In the genomic region with DNA sequence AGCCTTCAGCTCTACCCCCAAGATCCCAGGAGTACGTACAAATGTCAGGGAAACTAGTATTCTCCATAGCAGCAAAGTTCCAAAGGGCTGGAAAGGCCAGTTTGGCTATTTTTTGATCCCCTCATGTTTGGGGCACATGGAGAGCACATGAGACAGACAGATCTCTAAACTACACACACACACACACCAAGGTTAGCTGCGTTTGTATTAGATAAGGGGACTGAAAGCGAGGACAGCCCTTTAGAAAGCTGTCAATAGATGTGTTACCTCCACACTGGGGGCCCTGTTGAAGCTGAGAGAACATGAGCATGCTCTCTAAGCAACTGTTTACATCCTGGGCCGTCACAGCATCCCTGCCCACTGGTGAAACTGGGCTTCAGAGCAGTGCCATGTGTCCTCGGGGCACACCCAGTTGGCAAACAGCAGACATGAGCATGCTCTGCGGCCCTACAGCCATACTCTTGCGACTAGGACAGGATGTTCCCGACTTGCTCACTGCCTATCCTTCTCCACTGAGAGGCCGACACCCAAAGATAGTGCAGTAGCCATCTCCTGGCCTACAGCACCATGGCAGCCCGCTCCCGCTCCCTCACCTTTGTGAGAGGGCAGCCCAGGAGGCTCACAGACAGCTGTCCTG, we compare ENCODE assay signal across 8 mouse cellular contexts. TPM values are rescaled to one million over a fixed set of nuclear protein-coding genes. Genes with fewer than 3 reads are reported as not detected.
DNase-seq lines count a peak whose midpoint lies in the region; ATAC-seq and TF ChIP-seq lines count a peak whose summit lies in the region.

No protein-coding gene starts in this region.

- no peak overlapping the region for H3K4me2 ChIP-seq in forebrain, postnatal 0 days (ENCODE audit: low read depth)

- H3K27me3 ChIP-seq in forebrain, postnatal 0 days (ENCODE audit: insufficient read depth, low read length), result no peaks in the 10 kb centered on the region

- no peaks in the 10 kb centered on the region for H3K36me3 ChIP-seq in forebrain, postnatal 0 days (ENCODE audit: insufficient read depth)

- no peak overlapping the region for H3K9ac ChIP-seq in forebrain, postnatal 0 days

- peak overlapping the region; percentile 88 for H3K27ac ChIP-seq in gastrocnemius, adult 2 months
- H3K27ac ChIP-seq in forebrain, postnatal 0 days (ENCODE audit: low read depth, low read length), result peak overlapping the region; percentile 51; the same call in 1 of the 2 replicates

- peaks cover 13% of the 10 kb centered on the region; the same call in 1 of the 2 replicates for H3K4me1 ChIP-seq in forebrain, postnatal 0 days (ENCODE audit: insufficient read depth)

- H3K4me3 ChIP-seq in gastrocnemius, adult 2 months, result no peak overlapping the region
- H3K4me3 ChIP-seq in forebrain, postnatal 0 days (ENCODE audit: low read depth, low read length), result no peak overlapping the region

- 63% methylated on average over 11 of the region's 11 CpGs for WGBS in forebrain, postnatal 0 days

- peak; percentile 10; the same call in 1 of the 2 replicates for TF ChIP-seq CTCF in gastrocnemius, adult 2 months (IDR thresholded peaks at IDR 0.05)
- TF ChIP-seq CTCF in forebrain, postnatal 0 days (IDR thresholded peaks at IDR 0.05; ENCODE audit: low read depth), result no peak

- intact Hi-C loops in gastrocnemius, adult 2 months (cut with DNase I), result loop anchor here (5.0 kb wide), 1 partner anchor 41 kb away; no protein-coding TSS in a partner anchor
- intact Hi-C loops in gastrocnemius, postnatal 14 days (cut with DNase I; ENCODE audit: low total_unique reads), result no loop called here
- intact Hi-C loops in left cerebral cortex, postnatal 4 days (cut with DNase I), result no loop called here

- peak; percentile 6 for ATAC-seq in activated CD4-positive, CD25-positive, alpha-beta regulatory T cell, adult 4 months
- ATAC-seq in forebrain, postnatal 0 days, result no peak

- DNase-seq in gastrocnemius, adult 2 months, result peak; percentile 81
- DNase-seq in gastrocnemius, postnatal 14 days, result no peak
- DNase-seq in forebrain, postnatal 0 days, result no peak
- DNase-seq in lung, adult 18-20 months, result peak; percentile 76 to 86
- no peak for DNase-seq in right cerebral cortex, adult 18-20 months
- DNase-seq in retina, embryonic 14.5 days (ENCODE audit: low spot score), result no peak
- DNase-seq in left cerebral cortex, postnatal 4 days, result no peak

- H3K9me3 ChIP-seq in forebrain, postnatal 0 days (ENCODE audit: low read length), result no peaks in the 10 kb centered on the region

RNA-seq across cellular contexts. Expression of gene Fam53b, which starts 47.3 kb away (rescaled TPM):
- total RNA-seq in gastrocnemius, adult 2 months (2021), result 10 to 100 TPM; 15.3 to 27.4 TPM
- total RNA-seq in gastrocnemius, postnatal 14 days (2021), result 10 to 100 TPM; 19.5 to 24.1 TPM
- polyA plus RNA-seq in activated CD4-positive, CD25-positive, alpha-beta regulatory T cell, adult 4 months (2017; shearing (Covaris generic)), result 10 to 100 TPM; 78.0 to 82.5 TPM
- 5.6 and 15.4 TPM in 2 replicates for total RNA-seq in forebrain, postnatal 0 days (2014; rRNA removed)
- polyA plus RNA-seq in forebrain, postnatal 0 days (2015; fragmentation: Nextera tagmentation; extraction: Ambion mirVana), result 5.6 and 5.8 TPM in 2 replicates
- total RNA-seq in left cerebral cortex, postnatal 4 days (2021), result 10 to 100 TPM; 13.4 to 13.8 TPM

Comparison
In these comparisons a context has a peak if more than half of its experiments do, and no peak if none do; other contexts are left out.
1. DNase-seq: peak in gastrocnemius, adult 2 months (single experiment) and lung, adult 18-20 months (2 of 2); none in gastrocnemius, postnatal 14 days (single experiment), forebrain, postnatal 0 days (single experiment), right cerebral cortex, adult 18-20 months (single experiment), retina, embryonic 14.5 days (single experiment) and left cerebral cortex, postnatal 4 days (single experiment).